Mouse (Mus musculus): ENCODE data around the gene Ice1.

Ice1 gene

DNA sequence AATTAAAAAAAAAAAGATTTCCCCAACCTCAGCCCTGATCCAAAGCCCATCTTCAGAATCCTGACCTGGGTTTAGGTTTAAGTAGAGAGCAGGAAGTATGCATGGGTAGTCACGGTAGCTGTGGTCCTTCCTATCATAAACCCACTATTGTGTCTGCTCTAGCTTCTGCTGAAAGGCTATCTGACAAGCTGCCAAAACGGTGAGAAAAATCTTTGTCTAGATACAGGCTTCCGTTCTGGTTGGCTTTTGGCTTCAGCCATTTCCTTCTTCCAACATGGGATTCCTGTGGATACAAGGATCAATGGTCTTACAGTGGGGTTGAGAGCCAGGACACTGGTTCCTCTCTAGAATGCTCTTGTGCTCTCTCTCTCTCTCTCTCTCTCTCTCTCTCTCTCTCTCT is 2.2 kb upstream of the Ice1 start:
- no peak for DNase-seq (ENCODE audit: low spot score)

- peak; percentile 97 for DNase-seq (ENCODE audit: low spot score)
Measured at GRCm38 (mm10) chr13:70637662-70638291, 343 bp upstream of the Ice1 start.

- DNase-seq (ENCODE audit: low spot score) = no peak
Measured at GRCm38 (mm10) chr13:70636706-70637105, 728 bp downstream of the Ice1 start.

DNA sequence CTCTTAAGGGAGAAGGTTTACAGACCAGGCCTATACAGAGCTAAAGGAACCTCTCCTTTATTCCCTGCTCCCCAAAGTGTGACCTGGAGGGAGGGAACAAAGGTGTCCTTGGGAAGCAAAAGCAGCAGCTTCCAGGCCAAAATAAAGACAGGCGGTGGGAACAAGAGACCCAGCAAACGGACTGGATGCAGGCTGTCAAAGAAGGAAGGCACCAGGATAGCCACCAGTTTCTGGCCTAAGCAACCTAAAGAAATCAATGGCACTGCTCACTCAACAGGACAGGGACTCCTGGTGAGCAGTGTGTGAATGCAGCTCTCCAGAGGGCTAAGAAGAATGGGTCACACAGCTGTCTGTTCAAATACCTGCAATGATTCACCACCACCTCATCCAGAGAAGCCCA is 1.8 kb downstream of the Ice1 start:
- DNase-seq (ENCODE audit: low spot score) = no peak

- no peak for DNase-seq (ENCODE audit: low spot score)
Measured at GRCm38 (mm10) chr13:70626416-70626815, 11.0 kb downstream of the Ice1 start.

GRCm38 (mm10) chr13:70625665-70626064 is 11.8 kb downstream of the Ice1 start:
- no peak for DNase-seq (ENCODE audit: low spot score)

GRCm38 (mm10) chr13:70624445-70624844 is 13.0 kb downstream of the Ice1 start:
- no peak for DNase-seq (ENCODE audit: low spot score)

- no peak for DNase-seq (ENCODE audit: low spot score)
Measured at GRCm38 (mm10) chr13:70622461-70623057, 14.9 kb downstream of the Ice1 start.

DNA sequence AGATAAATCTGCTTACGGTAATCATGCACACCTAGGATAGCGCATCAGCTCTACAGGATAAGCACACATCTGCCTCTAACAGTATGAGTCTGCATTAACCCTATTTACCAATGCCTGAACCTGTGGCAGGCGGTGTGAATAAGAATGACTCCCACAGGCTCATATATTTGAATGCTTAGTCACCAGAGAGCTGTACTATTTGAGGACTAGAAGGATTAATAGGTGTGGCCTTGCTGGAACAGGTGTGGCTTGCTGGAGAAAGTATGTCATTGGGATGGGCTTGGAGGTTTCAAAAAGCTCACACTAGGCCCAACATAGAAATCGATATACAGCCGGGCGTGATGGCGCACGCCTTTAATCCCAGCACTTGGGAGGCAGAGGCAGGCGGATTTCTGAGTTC is 15.9 kb downstream of the Ice1 start:
- no peak for DNase-seq (ENCODE audit: low spot score)

GRCm38 (mm10) chr13:70612837-70613236 is 24.6 kb downstream of the Ice1 start:
- no peak for DNase-seq (ENCODE audit: low spot score)

DNA sequence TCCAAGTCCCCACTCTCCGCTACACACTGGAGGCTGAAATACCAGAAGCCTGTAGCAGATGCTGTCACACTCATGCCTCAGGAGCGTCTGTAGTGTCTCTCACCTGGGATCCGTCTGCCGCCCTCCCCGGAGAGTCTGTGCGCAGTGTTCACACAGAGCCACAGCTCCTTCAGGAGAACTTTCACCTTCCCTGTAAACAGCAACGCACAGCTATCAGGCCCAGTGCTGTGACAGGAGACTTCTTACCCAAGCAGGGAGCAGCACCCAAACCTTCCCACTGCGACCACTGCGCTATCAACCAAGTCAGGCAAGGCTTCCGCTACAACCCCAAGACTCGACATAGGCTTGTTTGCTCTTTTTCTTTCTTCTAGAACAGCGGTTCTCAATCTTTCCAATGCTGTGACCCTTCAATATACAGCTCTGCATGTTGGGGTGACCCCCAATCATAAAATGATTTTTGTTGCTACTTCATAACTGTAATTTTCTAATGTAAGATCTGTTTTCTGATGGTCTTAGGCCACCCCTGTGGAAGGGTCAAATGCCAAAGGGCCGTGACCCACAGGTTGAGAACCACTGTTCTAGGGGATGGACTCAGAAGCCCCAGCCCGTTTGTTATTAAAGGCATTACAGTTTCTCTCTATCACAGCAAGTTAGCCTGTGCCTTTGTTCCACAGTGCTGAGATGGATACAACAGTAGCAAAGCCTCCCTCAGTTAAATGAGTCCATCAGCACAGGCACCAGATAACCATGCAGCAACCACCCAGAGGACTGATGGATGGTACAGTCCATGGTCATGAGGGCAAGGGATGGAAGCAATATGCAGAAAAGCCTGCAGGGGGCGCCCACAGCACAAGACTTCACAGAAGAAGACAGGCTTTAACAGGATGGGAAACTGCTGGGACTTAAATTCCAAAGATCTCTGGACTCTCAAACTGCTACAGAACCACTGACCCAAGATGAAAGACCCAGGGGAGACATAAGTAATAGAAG is 26.7 kb downstream of the Ice1 start:
- peak; percentile 80 for DNase-seq (ENCODE audit: low spot score)

GRCm38 (mm10) chr13:70609632-70610031 is 27.8 kb downstream of the Ice1 start:
- no peak for DNase-seq (ENCODE audit: low spot score)

GRCm38 (mm10) chr13:70605366-70605765 is 32.1 kb downstream of the Ice1 start:
- no peak for DNase-seq (ENCODE audit: low spot score)

GRCm38 (mm10) chr13:70604723-70605122 is 32.7 kb downstream of the Ice1 start:
- DNase-seq (ENCODE audit: low spot score) = no peak

GRCm38 (mm10) chr13:70601566-70601965 is 35.9 kb downstream of the Ice1 start:
- DNase-seq (ENCODE audit: low spot score) = no peak

- no peak for DNase-seq (ENCODE audit: low spot score)
Measured at GRCm38 (mm10) chr13:70599964-70600619, 37.3 kb downstream of the Ice1 start.

GRCm38 (mm10) chr13:70598941-70599340 is 38.5 kb downstream of the Ice1 start:
- DNase-seq (ENCODE audit: low spot score) = peak; percentile 33

DNA sequence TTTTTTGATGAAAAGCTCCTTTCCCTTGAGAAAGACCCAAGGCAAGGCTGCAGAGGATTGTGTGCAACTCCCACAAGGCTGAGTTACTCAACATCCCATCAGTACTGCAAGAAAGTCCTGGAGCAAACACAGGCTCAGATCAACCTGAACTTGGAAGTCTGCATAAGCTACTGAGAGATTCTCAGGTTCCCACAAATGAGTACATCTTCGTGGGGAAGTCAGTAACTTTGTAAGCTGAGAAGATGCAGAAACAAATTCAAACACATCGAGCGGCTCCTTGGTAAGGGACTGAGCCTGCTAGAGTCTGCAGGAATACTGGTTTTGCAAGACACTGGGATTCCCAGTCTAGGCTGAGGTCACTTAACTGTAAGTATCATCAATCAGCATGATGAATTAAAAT is 40.5 kb downstream of the Ice1 start:
- DNase-seq (ENCODE audit: low spot score) = no peak

DNA sequence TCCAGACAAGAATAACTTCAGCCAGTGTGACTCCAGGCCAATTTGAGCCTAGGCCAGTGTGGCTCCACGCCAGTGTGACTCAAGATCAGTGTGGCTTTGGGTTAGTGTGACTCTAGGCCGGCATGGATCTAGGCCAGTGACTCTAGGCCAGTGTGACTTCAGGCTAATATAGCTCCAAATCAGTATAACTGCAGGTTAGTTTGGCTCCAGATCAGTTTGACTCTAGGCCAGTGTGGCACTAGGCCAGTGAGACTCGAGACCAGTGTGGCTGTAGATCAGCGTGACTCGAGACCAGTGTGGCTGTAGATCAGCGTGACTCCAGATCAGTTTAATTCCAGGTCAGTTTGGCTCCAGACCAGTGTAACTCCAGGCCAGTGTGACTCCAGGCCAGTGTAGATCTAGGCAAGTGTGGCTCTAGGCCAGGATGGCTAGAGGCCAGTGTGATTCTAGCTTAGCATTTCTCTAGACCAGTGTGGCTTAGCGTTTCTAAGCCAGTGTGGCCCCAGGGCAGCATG is 47.1 kb downstream of the Ice1 start:
- DNase-seq (ENCODE audit: low spot score) = peak; percentile 44

DNA sequence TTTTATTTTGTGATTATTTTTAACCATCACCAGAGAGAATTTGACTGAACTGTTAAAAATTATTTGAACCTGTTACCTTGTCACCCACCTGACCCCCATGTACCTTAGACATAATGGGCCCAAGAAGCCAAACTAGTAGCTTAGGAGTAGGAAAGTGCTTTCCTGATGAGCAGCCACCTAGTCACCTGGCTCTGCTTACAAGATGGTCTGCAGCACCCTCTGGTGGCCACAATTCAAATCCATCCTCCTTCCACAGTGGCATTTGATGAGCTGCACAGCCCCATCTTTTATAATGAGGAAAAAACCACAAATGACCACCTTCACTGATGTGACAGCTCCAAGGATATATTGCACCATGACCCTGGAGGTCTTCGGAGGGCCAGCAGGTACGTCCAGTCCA is 50.5 kb downstream of the Ice1 start:
- DNase-seq (ENCODE audit: low spot score) = peak; percentile 69

GRCm38 (mm10) chr13:70582517-70582916 is 54.9 kb downstream of the Ice1 start:
- DNase-seq (ENCODE audit: low spot score) = peak; percentile 62

DNA sequence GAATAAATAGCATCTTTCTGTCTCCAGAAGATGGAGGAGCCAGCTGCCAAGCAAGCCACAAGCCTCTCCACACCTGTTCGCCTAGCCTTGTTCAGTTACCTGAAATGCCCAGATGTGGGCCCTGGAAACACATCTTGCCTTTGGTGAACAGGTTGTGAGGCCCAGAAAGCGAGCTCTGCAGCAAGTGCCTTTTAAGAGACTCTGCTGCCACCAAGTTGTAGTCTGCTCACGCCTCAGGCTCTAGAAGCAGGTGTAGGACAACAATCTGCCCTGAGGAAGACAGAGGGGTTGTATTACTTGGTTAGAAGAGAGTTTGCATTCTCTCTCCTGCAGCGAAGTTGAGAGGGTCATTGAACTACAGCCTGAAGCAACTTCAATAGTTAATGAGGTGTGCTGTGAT is 55.9 kb downstream of the Ice1 start:
- no peak for DNase-seq (ENCODE audit: low spot score)
